Mouse (Mus musculus) erythroid progenitor cell, adult 5-6 weeks (primary cell): ENCODE measurements around the gene Cass4. TPM values are rescaled to one million over a fixed set of nuclear protein-coding genes. Genes with fewer than 3 reads are reported as not detected.

Experiments
- ATAC-seq: replicated peaks from 2 replicates; pipeline ENCODE4 v1.8.0; 2016; ENCODE audit warnings: moderate number of reproducible peaks, mild to moderate bottlenecking, moderate TSS enrichment, inconsistent platforms; ENCODE audit not compliant: poor library complexity, low FRiP score, severe bottlenecking
- total RNA-seq, 2 experiments: library from RNA; stranded (forward) in 1 of 2; stranded (reverse) in 1 of 2; fragments of 150-400 nt in 1 of 2; fragments of 186-747, 209-891 nt in 1 of 2; gene quantifications; 2 replicates each; pipeline versions ENCODE4 v1.2.3 to v1.2.4; 2015 to 2017; ENCODE audit warnings: low replicate concordance in 2 of 2

The Cass4 gene
- total RNA-seq, 2 experiments from 2014 or later: not detected

- ATAC-seq: no peak
Measured at GRCm38 (mm10) chr2:172381898-172382297, 11.7 kb upstream of the Cass4 start.

GRCm38 (mm10) chr2:172384715-172385114 lies 8.9 kb upstream of the Cass4 start:
- ATAC-seq: no peak

GRCm38 (mm10) chr2:172390341-172390740 lies 3.3 kb upstream of the Cass4 start:
- no peak for ATAC-seq

DNA sequence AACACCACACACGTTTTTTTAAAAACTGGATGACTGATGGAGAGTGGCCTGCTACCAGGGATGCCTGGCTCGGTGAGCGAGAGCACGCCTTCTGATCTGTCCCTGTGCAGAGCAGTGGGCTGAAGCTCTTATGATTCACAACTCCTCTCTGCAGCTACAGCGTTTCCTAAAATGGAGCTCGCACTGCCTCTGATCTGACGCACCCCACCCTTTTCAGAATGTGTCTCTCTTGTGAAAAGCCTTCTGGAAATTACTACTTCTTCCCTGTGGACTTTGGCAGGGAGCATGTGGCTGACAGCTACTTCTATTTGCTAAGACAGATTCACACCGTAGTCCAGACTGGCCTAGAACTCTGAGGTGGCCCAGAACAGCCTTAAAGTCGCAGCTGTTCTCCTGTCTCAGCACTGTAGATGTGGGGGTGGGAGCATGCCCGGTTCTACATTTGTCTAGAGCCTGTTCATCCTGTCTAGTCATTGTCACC lies 1.5 kb upstream of the Cass4 start:
- ATAC-seq: no peak

- no peak for ATAC-seq
Measured at GRCm38 (mm10) chr2:172394052-172394392, 428 bp downstream of the Cass4 start.

DNA sequence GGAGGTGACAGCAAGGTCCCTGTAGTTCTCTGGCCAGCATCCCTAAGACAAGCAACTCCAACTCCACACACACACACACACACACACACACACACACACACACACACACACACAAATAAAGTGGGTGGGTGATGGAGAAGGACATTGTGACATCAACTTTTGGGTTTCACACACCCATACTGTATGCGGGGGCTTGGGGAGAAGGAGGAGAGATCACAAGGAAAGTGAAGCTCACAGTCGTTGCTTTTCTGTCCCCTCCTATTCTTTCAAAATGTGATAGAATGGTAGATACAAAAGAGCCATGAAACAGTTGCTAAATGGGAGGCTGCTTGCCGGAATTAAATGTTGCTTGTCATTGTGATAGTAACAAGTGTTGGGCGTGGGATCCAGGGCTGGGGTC lies 1.1 kb downstream of the Cass4 start:
- ATAC-seq: no peak

DNA sequence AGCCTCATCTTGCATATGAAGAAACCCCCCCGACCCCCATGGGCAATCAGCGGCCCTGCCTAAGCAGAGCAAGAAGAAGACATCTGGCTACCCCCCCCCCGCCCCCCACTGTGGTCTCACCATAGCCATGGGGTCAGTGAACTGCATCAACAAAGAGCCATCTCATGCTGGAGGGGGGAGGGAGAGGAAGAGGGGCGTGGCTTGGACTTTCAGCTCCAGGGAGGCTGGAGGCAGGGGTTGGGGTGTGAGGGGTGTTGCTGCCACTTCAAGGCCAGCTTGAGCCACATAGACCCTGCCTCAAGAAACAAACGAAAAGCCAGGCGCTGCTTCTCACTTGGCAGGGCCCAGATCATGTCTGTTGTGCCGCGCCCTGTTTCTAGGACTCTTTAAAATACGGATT lies 2.4 kb downstream of the Cass4 start:
- no peak for ATAC-seq

- ATAC-seq: no peak
Measured at GRCm38 (mm10) chr2:172399901-172400300, 6.3 kb downstream of the Cass4 start.

DNA sequence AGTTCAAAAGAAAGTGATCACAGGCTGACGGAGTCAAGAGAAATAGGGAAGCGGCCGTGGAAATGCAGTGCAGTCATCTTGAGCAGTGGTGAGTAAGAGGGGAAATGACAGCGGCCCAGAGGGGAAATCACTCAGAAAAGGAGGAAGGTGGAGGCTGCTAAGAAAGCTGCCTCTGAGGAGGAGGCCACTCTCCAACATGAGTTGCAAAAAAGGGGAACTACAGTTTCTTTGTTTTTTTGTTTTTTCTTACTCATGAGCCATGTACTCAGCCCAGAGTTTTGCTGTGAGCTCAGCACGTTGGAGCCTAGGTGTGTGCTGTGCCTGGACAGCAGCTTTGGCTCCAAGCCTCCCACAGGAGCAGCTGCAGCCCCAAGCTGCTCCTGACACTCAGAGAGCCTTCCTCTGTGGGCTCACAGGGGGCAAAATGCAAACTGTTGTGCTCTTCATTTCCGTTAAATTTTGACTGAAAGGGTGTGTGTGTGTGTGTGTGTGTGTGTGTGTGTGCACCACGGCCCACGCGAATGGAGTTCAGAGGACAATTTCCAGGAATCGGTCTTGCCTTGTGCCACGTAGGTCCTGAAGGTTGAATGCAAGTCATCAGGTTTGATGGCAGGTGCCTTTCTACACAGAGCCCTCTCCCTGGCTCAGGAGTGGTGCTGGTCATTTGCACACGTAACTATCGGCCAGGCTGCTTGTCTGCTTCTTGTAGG lies 7.7 kb downstream of the Cass4 start:
- ATAC-seq: no peak

GRCm38 (mm10) chr2:172404239-172404638 lies 10.6 kb downstream of the Cass4 start:
- no peak for ATAC-seq

DNA sequence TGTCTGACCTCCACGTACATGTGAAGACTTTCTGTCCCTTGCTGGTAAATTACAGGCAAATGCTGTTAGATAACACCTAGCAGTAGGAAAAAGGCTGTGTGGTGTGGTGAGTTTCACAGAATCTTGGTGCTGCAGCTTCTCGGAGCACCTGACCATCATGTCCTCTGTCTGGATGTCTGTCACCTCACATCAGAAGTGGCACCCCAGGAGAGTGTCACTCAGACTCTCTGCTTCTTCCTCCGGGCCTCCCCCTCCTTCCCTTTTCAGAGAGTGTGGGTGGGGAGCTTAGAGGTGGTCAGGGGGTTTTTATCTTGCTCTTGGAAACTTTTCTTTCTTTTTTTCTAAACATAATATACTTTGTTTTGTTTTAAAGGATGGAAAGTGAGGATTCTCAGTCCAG lies 11.4 kb downstream of the Cass4 start:
- no peak for ATAC-seq

- ATAC-seq: no peak
Measured at GRCm38 (mm10) chr2:172406173-172406572, 12.6 kb downstream of the Cass4 start.

GRCm38 (mm10) chr2:172407499-172407898 lies 13.9 kb downstream of the Cass4 start:
- ATAC-seq: no peak

DNA sequence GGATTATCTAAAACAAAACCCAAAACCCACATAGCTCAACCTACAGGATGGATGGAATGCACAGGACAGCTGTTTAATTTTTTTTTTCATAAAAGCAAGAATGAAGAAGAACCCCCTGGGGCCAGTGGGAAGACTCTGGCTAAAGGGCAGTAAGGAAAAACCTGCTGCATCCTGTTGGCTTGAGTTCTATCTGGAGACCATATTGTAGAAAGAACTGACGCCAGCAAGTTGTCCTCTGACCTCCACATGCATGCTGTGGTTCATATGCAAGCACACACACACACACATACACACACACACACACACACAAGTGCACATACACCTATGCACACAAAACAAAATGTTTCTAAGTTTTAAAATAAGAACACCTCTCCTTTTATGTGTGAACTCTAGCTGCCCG lies 17.1 kb downstream of the Cass4 start:
- ATAC-seq: no peak

DNA sequence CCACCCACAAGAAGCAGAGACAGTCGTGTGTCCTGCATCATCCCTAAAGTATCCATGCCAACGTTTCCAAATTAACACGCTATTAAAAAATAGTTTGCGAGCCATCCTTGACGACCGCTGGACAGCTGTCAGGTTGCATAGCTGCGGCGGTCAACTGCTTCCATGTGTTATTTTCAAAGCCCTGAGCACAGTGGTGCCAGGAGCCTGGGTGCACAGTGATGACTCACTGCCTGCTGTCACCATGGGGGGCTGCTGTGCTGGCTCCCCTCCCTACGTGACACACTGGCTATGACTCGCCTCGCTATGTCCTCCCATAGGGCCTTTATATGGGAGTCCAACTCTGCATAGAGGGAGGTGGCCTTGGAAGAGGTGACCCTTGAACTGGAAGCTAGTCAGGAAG lies 17.5 kb downstream of the Cass4 start:
- ATAC-seq: no peak

DNA sequence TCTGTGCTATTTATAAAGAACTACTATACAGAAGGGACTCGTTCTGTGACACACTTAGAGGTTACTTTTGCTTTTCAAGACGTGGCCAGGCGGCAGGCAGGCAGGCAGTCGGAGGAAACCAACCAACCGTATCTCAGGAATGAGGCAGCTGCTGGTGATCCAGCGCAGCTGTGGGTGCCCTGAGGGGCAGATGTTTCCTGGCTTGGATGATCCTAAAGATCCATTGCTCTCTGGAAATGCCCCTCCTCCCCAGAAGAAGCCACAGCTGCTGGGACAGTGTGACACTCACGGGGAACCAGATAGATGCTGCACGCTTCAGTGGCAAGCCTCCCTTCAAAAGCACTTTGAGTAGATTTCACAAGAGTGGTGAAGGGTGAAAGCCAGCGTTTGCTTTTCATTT lies 18.9 kb downstream of the Cass4 start:
- no peak for ATAC-seq

- no peak for ATAC-seq
Measured at GRCm38 (mm10) chr2:172413273-172413672, 19.7 kb downstream of the Cass4 start.

- no peak for ATAC-seq
Measured at GRCm38 (mm10) chr2:172413894-172414293, 20.3 kb downstream of the Cass4 start.

DNA sequence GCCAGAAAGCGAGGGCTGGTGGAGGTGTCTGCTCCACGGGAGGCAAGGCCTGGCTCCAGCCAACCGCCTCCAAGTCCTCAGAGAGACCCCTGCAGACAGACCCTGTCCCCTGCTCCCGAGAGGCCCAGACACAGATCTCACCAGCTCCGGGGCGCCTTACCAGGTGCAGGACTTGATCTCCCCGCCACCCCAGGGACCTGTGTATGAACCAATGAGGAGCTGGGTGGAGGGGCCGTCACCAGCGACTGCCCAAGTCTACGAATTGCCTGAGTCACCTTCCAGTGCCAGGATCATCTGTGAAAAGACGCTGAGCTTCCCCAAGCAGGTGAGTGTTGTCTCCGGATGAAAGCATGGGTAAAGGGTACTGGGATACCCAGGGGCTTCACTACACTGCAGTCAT lies 22.6 kb downstream of the Cass4 start:
- ATAC-seq: no peak

- ATAC-seq: no peak
Measured at GRCm38 (mm10) chr2:172416876-172417275, 23.3 kb downstream of the Cass4 start.

- no peak for ATAC-seq
Measured at GRCm38 (mm10) chr2:172418208-172418607, 24.6 kb downstream of the Cass4 start.

DNA sequence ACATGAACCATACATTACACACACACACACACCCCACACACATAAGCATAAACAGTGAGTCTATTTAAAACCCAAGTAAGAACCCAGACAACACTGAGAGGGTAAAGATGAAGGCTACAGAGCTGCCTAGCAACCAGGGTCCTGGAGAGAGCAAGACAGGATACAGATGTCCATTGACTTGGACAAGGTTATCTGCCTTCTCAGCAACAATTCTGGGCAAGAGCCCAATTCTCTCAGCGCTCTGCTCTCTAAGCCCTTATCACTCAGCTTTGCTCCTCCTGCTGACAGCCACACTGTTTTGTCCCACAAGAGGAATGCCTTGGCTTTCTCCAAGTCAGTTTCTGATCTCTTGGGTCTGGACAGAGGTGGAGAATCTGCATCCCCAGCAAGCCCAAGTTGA lies 37.0 kb downstream of the Cass4 start:
- no peak for ATAC-seq
